Mouse (Mus musculus) liver, adult 2 months (tissue): ENCODE data around the gene Slc44a2.

ENCODE experiments used
- CTCF ChIP-seq: fragments of 200-500 bp; IDR thresholded peaks from 2 replicates; pipeline ENCODE4 v1.5.1; 2011; ENCODE audit warnings: low read depth, low read length, control low read depth
- POLR2A ChIP-seq: fragments of 200-500 bp; IDR thresholded peaks from 2 replicates; pipeline ENCODE4 v1.6.1; 2011; ENCODE audit warnings: low read length, control low read depth; ENCODE audit not compliant: insufficient read depth; ENCODE audit errors: extremely low read depth

DNA sequence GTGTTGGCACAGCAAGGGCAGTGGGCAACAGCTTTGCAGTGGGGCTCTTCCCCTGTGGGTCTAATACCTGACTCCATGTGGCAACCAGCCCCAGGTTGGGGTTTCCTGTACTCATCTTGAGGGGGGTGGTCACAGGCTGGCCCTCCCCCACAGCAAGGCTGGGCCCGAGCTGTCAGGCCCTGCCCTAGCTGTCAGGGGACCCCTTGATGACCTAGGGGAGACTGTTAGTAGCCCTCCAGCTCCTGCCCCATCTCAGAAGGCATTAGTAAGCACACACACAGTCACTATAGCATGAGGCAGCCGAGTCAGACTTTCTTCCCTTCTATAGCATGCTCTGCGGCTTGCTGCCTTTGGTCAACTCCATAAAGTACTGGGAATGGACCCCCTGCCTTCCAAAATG is 75.2 kb downstream of the Slc44a2 start:
- no peak for TF ChIP-seq CTCF
- TF ChIP-seq POLR2A, result no peak
